Comparison of ENCODE assay signal across 8 mouse cellular contexts in genomic region chr2:93458332-93459207, GRCm38 (mm10). TPM values are rescaled to one million over a fixed set of nuclear protein-coding genes. Genes with fewer than 3 reads are reported as not detected.
DNase-seq lines count a peak whose midpoint lies in the region; ATAC-seq lines count a peak whose summit lies in the region.

No protein-coding gene starts in this region.

- H3K4me1 ChIP-seq in limb, embryonic 13.5 days: peaks cover 41% of the 10 kb centered on the region
- peaks cover 45% of the 10 kb centered on the region for H3K4me1 ChIP-seq in limb, embryonic 10.5 days
- peaks cover 36% of the 10 kb centered on the region for H3K4me1 ChIP-seq in stomach, embryonic 14.5 days (ENCODE audit: control insufficient read depth, insufficient read depth, low read length)
- H3K4me1 ChIP-seq in hindbrain, embryonic 13.5 days (replicated peaks): peaks cover 29% of the 10 kb centered on the region

- peaks cover 9% of the 10 kb centered on the region; the same call in 1 of the 2 replicates for H3K27me3 ChIP-seq in limb, embryonic 13.5 days
- H3K27me3 ChIP-seq in limb, embryonic 10.5 days (ENCODE audit: low read depth, poor library complexity, severe bottlenecking): peaks cover 39% of the 10 kb centered on the region
- H3K27me3 ChIP-seq in stomach, embryonic 14.5 days (ENCODE audit: control insufficient read depth, insufficient read depth, low read length): no peaks in the 10 kb centered on the region
- peaks cover 34% of the 10 kb centered on the region for H3K27me3 ChIP-seq in hindbrain, embryonic 13.5 days

- no peaks in the 10 kb centered on the region for H3K9me3 ChIP-seq in limb, embryonic 13.5 days
- H3K9me3 ChIP-seq in limb, embryonic 10.5 days (replicated peaks): no peaks in the 10 kb centered on the region
- H3K9me3 ChIP-seq in stomach, embryonic 14.5 days (ENCODE audit: control insufficient read depth, low read depth, low read length): no peaks in the 10 kb centered on the region
- H3K9me3 ChIP-seq in hindbrain, embryonic 13.5 days: no peaks in the 10 kb centered on the region

- H3K9ac ChIP-seq in limb, embryonic 13.5 days: peak overlapping the region; percentile 4; the same call in 1 of the 2 replicates
- no peak overlapping the region for H3K9ac ChIP-seq in stomach, embryonic 14.5 days (replicated peaks; ENCODE audit: low read depth, low read length)
- H3K9ac ChIP-seq in hindbrain, embryonic 13.5 days: no peak overlapping the region

- no peak for ATAC-seq in limb, embryonic 13.5 days (ENCODE audit: low FRiP score, low read depth)
- no peak for ATAC-seq in stomach, embryonic 14.5 days (ENCODE audit: insufficient number of reproducible peaks, insufficient read depth, low FRiP score, low read depth)
- ATAC-seq in hindbrain, embryonic 13.5 days (ENCODE audit: low FRiP score): no peak

- DNase-seq in limb, embryonic 10.5 days (ENCODE audit: low spot score): no peak
- peak; percentile 71 to 76 for DNase-seq in heart, adult 9 months (ENCODE audit: low spot score in 2 of 2)
- DNase-seq in kidney, postnatal 4 days: peak; percentile 72 to 81
- no peak for DNase-seq in cerebellum, postnatal 25 days
- no peak for DNase-seq in urinary bladder, postnatal 36 days (ENCODE audit: low spot score in 2 of 2)

- no peaks in the 10 kb centered on the region for H3K36me3 ChIP-seq in limb, embryonic 13.5 days
- H3K36me3 ChIP-seq in limb, embryonic 10.5 days: no peaks in the 10 kb centered on the region
- no peaks in the 10 kb centered on the region for H3K36me3 ChIP-seq in stomach, embryonic 14.5 days (ENCODE audit: control insufficient read depth, insufficient read depth, low read length)
- no peaks in the 10 kb centered on the region for H3K36me3 ChIP-seq in hindbrain, embryonic 13.5 days

- no peak overlapping the region for H3K27ac ChIP-seq in limb, embryonic 13.5 days
- no peak overlapping the region for H3K27ac ChIP-seq in limb, embryonic 10.5 days
- peak overlapping the region; percentile 48 for H3K27ac ChIP-seq in stomach, embryonic 14.5 days (ENCODE audit: low read length)
- no peak overlapping the region for H3K27ac ChIP-seq in hindbrain, embryonic 13.5 days

- no peak overlapping the region for H3K4me3 ChIP-seq in limb, embryonic 13.5 days
- no peak overlapping the region for H3K4me3 ChIP-seq in limb, embryonic 10.5 days
- H3K4me3 ChIP-seq in stomach, embryonic 14.5 days (ENCODE audit: low read depth, low read length): no peak overlapping the region
- no peak overlapping the region for H3K4me3 ChIP-seq in hindbrain, embryonic 13.5 days

- no peak overlapping the region; the same call in 1 of the 2 replicates for H3K4me2 ChIP-seq in limb, embryonic 13.5 days (replicated peaks)
- peak overlapping the region; percentile 12; the same call in 1 of the 2 replicates for H3K4me2 ChIP-seq in stomach, embryonic 14.5 days (replicated peaks; ENCODE audit: low read depth, low read length)
- H3K4me2 ChIP-seq in hindbrain, embryonic 13.5 days: no peak overlapping the region

- WGBS in limb, embryonic 13.5 days: 61% methylated on average over 8 of the region's 8 CpGs
- 71% methylated on average over 8 of the region's 8 CpGs for WGBS in limb, embryonic 10.5 days
- 46% methylated on average over 8 of the region's 8 CpGs for WGBS in stomach, embryonic 14.5 days
- WGBS in hindbrain, embryonic 13.5 days: 74% methylated on average over 8 of the region's 8 CpGs

RNA-seq across cellular contexts. Expression of gene Cd82, which starts 4.4 kb away (rescaled TPM):
- 29.5 and 30.0 TPM in 2 replicates for polyA plus RNA-seq in limb, embryonic 13.5 days (2015; fragmentation: Nextera tagmentation; extraction: Ambion mirVana)
- polyA plus RNA-seq in limb, embryonic 10.5 days (2016; fragmentation: Nextera tagmentation; extraction: Ambion mirVana): 4.1 and 7.2 TPM in 2 replicates
- polyA plus RNA-seq in stomach, embryonic 14.5 days (2014; fragmentation: Nextera tagmentation; extraction: Ambion mirVana): 45.3 and 48.9 TPM in 2 replicates
- polyA plus RNA-seq in hindbrain, embryonic 13.5 days (2015; fragmentation: Nextera tagmentation; extraction: Ambion mirVana): 19.8 and 23.7 TPM in 2 replicates

Comparison
In these comparisons a context has a peak if more than half of its experiments do, and no peak if none do; other contexts are left out.
1. DNase-seq: peak in heart, adult 9 months (2 of 2) and kidney, postnatal 4 days (2 of 2); none in limb, embryonic 10.5 days (single experiment), cerebellum, postnatal 25 days (0 of 2) and urinary bladder, postnatal 36 days (0 of 2).